In the genomic region with DNA sequence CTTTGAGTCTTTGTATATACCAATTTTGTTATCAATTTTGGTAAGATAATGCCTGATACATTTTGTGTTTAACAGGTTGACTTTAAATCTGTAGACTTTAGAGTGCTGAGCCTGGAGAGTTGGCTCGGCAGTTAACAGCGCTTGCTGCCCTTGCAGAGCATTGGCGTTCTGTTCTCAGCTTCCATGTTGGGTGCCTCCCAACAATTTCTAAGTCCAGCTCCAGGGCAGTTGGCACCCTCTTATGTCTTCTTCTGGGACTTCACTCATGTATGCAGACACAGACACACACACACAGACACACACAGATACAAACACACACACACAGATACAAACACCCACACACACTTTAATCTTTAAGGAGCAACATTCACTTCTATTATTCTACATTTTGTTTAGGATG, we compare ENCODE assay signal across 16 mouse cellular contexts.
DNase-seq lines count a peak whose midpoint lies in the region; TF ChIP-seq lines count a peak whose summit lies in the region.
"Had no signal": no experiment of that assay in that cellular context is flagged by ENCODE, and none has a peak within 500 bp of the region (broad histone marks: within the 10 kb centered on the region; RNA-seq: fewer than 3 reads in every experiment).

No protein-coding gene starts in this region.

- H3K27ac ChIP-seq in gastrocnemius, adult 2 months, result no peak overlapping the region

- no peak overlapping the region for H3K4me3 ChIP-seq in gastrocnemius, adult 2 months

- peak; percentile 53 to 59 for DNase-seq in cerebellum, postnatal 10 days
- no peak for DNase-seq in cerebellum, adult 9-11 months
- peak; percentile 7 for DNase-seq in gastrocnemius, adult 18-20 months (ENCODE audit: low spot score)
- no peak for DNase-seq in gastrocnemius, adult 8-10 months (ENCODE audit: low spot score in 2 of 2)
- peak; percentile 35 for DNase-seq in gastrocnemius, adult 2 months
- no peak for DNase-seq in gastrocnemius, postnatal 25 days
- DNase-seq: adrenal gland, adult 2 months; adrenal gland, adult 8-10 months; adrenal gland, postnatal 10 days; adrenal gland, postnatal 14 days; adrenal gland, postnatal 25 days; adrenal gland, postnatal 36 days; B cell, adult 2 months; cerebellum, adult 11 months; cerebellum, adult 11-12 months; cerebellum, adult 18-20 months had no signal

- intact Hi-C loops in gastrocnemius, adult 2 months (cut with DNase I), result no loop called here

- TF ChIP-seq CTCF in gastrocnemius, adult 2 months (IDR thresholded peaks at IDR 0.05), result no peak

Comparison
In these comparisons a context has a peak if more than half of its experiments do, and no peak if none do; other contexts are left out.
1. DNase-seq: peak in cerebellum, postnatal 10 days (2 of 2), gastrocnemius, adult 18-20 months (single experiment) and gastrocnemius, adult 2 months (single experiment); none in cerebellum, adult 9-11 months (single experiment), gastrocnemius, adult 8-10 months (0 of 2) and gastrocnemius, postnatal 25 days (single experiment).